Mouse (Mus musculus): ENCODE measurements around the gene Zswim9.
"Not testable (repeated sequence)": the region's sequence is repeated elsewhere in the genome, so short reads cannot be mapped to it uniquely, and the experiment has no call there.

Zswim9 gene

DNA sequence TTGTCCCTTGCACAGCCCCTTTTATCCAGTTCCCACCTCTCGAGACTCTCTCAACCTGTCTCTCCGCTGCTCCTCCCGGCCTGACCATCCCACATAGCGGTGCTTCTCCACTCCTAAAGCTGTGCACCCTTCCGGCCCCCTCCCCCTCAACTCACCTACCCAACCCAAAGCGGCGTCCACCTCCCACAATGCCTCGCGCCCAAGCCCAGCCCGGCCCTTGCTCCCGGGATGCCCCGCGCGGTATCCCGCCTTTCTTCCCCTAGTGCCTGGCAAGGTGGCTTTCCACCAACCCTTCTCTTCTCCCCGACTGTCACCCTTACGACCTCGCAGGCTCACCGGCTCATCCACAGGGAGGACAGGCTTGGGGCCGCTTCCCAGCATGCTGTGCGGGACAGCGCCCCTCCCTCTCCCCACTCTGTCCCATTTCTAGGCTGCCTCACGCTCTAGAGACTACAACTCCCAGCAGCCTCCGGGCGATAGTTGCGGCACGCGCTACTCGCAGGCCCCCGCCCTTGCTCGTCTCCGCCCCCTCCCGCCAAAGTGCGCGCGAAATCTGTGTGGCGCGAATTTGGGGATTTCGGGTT is at the start of gene Zswim9:
Gene Zswim9 (minus strand): TSS at position 414 of the 584 bp plus-strand sequence.
- in situ Hi-C loops (cut with MseI, MboI) = no loop called here

DNA sequence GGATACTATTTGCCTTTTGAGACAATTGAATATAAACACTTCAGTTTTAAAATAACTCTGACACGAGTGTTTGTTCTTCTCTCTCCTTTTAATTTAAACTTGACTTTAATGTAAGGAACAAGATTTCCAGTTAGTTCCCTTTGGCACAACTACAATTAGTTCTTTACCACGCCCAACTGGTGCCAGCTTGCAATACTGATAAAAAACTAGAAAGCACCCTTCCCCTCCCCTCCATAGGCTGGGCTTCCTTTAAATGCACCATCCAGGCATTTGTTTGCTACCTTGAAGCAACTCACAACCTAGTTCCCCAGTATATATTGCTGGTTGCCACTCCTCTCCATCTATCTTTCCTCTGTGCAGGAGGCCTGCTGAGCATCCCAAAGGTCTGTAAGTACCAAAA is 45.8 kb upstream of the Zswim9 start, which contains the start of gene Pla2g4c:
Gene Pla2g4c (plus strand): TSS at position 340 of the 400 bp plus-strand sequence.
- in situ Hi-C loops (cut with MseI, MboI) = no loop called here

DNA sequence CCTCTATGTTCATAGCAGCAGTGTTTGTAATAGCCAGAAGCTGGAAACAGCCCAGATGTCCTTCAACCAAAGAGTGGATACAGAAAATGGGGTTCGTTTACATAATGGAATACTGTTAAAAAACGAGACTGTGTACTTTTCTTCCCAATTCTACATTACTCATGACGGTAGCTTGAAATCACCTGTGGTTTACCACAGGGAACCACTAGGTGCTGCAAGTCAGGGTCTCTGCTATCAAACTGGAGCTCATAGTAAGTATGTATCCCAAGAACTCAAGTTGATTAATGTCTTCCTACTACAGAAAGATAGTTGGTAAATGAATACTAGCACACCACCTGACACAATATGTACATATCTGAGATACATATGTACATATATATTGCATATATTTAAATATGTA is 42.9 kb upstream of the Zswim9 start:
- in situ Hi-C loops (cut with MseI, MboI) = no loop called here

DNA sequence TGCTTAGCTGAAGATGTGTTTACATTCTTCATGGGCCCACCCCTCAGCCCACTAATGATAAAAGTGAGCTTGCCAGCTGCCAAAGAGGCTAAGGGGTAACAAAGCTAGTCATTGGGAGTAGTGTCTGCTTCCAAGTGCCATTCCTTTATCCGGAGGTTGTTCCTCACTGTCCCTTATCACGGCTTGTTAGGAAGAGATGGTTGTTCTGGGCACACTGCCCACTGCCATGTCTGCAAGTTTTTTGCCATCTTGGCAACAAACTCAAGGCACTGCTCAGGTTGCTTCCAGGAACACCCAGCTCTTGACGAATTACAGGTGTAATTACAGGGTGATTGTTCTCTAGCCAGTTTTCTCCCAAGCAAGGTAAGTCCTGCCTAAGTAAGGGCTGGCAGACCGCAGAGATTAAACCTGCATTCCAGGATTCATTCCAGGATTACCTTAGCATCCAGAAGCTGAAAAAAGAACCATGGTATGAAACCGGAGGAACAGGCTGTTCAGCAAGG is 35.6 kb upstream of the Zswim9 start:
- in situ Hi-C loops (cut with MseI, MboI) = no loop called here

DNA sequence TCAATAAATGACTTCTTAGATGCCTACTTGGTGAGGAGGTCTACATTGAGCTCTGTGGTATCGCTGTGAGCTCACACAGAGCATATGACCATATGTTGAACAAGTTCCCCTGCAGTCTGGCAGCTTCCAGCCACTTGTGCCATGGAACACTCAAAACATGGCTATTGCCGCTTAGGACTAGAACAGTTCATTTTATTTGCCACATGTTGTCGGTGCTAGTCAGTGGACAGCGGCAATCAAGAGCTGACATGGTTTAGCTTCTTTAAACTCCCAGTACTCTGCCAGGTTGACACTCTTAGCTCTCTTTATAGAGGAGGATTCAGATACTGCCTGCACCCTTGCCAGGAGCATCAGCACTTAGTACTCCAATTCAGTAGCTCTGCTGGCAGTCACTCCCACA is 32.9 kb upstream of the Zswim9 start:
- in situ Hi-C loops (cut with MseI, MboI) = no loop called here

DNA sequence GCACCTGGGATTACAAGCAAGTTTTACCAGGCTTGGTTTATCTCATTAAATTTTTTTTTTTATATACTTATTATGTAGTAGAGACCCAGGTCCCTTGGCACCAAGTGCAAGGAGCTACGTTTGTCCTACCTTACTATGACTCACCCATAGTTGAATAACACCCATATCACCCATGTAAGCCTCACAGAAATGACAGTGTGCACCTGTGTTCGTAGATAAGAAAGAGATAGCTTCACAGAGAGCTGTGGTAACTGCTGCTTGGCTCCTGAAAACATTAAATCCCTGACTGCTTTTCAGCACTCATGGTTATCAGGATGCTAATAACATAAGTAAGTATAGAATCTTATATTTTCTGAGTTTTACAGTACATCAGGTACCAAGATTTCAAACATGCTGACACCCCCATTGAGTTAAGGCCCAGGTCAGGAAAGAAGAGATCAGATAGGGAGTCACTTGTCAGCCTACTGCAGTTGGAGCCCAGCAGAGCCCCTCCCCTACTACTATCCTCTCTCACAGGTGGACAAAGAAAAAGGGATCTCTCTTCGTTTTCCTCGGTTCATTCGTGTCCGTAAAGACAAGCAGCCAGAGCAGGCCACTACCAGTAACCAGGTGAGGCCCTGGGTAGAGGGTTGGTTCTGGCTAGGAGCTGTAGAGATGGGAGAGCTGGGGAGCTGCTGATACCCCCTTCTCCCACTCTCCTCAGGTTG is 32.1 kb upstream of the Zswim9 start:
- in situ Hi-C loops (cut with MseI, MboI) = no loop called here

DNA sequence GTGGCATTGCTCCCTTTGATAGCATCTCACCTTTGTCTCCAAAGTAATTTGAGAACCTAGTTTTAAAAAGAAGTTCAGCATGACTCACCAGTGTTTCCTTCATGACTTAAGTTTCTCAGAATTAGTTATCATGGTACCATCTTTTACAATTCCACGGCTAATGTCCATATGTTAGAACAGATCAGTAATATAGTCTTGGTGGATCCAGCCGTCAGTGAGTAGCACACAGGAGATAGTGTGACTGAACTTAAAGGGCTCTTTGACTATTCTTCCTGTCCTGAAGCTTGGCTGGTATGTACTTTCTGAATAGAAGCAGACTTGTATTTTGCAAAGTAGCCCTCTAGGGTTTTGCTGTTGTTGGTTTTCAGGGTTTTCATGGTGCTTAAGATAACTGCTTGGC is 30.9 kb upstream of the Zswim9 start:
- in situ Hi-C loops (cut with MseI, MboI) = no loop called here

DNA sequence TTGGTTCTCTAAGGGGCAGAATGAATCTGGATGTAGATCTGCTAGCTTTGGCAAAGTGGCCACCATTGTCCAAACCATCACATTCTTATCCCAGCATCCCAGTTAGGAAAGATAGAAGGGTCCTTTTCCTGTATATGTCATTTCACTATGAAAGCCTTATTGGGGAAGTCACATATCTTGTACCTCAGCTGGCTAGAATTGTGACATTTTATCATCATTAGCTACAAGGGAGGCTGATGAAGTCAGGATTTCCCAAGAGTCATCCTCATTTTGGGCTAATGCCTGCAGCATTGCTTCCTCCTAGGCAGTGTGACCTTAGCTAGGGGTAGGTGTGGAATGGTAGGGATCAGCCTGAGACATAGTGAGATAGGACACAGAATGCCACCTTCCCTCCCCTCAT is 24.9 kb upstream of the Zswim9 start:
- in situ Hi-C loops (cut with MseI, MboI) = no loop called here

DNA sequence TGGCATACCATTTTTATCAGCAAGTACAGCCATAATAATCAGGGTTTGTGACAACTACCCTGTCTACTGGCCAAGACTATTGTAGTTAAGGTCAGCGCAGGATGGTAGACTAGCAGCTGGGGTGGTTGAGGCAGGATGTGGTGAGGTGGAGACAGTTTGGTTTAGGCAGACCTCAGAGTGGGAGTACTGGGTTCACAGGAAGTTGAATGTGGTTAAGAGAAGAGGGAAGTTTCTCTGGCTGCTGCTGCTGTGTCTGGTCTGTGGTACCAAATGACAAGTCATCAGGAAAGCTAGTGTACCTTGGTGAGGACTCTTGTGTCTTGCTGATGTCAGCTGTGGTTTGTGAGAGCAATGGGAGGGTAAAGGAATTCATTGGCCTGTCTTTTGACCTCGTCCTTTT is 24.3 kb upstream of the Zswim9 start:
- in situ Hi-C loops (cut with MseI, MboI) = no loop called here

DNA sequence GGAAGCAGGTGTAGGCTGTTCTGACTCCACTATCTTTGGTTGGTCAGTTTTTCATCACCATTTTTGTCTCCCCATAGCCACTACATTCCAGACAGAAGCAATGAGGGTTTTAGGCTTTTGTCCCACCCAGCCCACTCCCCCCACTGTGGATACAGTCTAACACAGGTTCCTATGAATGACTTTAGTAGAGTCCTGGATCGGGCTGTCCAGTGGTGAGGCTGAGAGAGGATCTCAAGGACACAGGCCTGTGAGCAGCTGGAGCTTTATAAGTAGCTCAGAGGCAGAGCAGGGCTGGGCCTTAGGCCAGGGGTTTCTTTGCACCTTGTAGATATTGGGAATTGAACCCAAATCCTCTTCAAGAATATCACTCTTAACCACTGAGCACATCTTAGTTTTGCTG is 23.1 kb upstream of the Zswim9 start:
- in situ Hi-C loops (cut with MseI, MboI) = no loop called here

DNA sequence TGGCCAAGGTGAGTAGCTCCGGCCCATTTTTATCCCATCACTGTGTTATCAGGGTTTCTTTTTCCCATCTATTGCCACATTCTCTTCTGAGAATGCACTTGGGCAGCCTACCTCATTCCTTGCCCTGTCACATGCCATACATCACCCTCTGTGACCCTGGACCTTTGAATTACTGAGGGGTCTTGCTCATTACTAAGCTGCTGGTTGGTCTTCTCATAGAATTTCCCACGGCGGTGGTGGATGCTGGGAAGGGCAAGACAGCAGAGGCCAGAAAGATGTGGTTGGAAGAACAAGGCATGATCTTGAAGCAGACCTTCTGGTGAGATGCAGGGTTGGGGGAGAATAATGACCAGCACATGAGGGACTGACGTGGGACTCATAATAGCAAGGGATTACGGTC is 20.3 kb upstream of the Zswim9 start:
- in situ Hi-C loops (cut with MseI, MboI) = loop anchor here in 1 of 2 experiments (10.0 kb wide), 1 partner anchor 216 kb away; no protein-coding TSS in a partner anchor

DNA sequence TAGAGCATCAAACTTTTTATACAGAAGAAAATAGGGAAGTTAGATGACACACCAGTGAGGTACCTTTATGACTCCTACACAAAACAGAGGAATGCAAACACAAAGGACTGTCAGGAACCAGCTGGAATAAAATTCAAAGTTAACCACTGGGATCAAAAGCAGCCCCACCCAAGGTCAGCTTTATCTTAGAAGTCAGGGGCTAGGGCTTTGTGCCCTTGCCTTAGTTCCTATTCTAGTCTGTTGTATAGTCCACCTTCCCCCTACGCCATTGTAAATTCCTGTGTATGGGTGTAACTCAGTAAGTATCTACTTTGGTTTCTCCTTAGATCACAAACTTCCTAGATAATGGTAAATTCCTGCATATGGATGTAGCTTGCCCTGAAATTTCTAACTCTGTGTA is 19.1 kb upstream of the Zswim9 start:
- in situ Hi-C loops (cut with MseI, MboI) = loop anchor here in 1 of 2 experiments (10.0 kb wide), 1 partner anchor 217 kb away; no protein-coding TSS in a partner anchor

DNA sequence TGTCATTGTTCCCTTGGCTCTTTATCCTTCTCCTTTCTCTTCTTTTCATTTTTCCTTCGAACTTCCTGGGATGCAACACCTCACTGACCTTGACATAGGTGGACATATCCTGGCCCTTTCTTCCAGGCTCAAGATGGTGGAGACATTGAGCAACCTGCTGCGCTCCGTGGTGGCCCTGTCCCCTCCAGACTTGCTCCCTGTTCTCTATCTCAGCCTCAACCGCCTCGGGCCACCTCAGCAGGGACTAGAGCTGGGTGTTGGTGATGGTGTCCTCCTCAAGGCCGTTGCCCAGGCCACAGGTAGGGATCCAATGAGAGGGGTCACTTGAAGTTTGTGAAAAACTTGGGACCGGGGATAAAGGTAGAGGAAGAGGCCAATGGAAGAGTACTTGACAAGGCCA is 16.7 kb upstream of the Zswim9 start:
- in situ Hi-C loops (cut with MseI, MboI) = loop anchor here in 1 of 2 experiments (10.0 kb wide), 1 partner anchor 220 kb away; no protein-coding TSS in a partner anchor

DNA sequence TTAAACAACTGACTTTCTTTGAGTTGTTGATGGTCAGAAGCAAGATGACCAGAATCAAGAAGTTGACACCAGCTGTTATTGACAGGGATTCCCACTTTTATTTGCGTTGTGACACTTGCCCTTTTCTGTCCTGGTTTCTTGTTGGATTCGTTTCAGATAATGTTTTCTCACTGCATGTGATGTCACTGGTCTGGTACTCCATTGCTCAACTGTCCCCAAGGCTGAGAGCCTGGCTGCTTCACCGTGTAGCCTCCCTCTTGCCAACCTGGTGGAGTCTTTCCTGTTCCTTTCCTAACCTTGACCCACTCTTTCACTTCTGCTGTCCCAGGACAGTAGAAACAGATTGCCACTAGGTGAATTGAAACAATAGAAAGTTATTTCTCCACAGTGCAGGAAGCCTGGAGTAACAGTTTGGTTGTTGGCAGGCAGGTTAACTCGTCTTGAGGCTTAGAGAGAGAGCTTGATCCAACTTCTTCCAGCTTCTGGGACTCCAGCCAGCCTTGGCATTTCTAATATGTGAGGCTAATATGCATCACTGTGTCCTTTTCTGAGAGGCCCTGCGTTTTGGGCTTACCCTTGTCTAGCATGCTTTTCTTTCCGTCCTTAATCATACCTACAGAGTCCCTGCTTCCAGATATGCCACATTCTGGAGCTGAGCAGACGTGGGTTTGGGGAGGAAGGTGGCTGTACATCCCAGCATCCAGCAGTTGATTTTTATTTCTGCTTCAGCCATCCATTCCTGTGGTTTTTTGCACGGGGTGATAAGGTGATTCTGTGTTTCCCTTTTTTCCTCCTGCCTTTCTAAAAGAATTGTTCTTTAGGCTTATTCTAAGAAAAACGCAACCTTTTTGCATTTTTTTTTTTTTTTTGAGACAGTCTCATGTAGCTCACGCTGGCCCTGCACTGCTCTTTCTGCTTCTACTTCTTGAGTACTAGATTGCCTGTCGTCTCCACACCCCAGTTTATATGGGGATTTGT is 15.6 kb upstream of the Zswim9 start:
- in situ Hi-C loops (cut with MseI, MboI) = loop anchor here in 1 of 2 experiments (10.0 kb wide), 1 partner anchor 221 kb away; no protein-coding TSS in a partner anchor

DNA sequence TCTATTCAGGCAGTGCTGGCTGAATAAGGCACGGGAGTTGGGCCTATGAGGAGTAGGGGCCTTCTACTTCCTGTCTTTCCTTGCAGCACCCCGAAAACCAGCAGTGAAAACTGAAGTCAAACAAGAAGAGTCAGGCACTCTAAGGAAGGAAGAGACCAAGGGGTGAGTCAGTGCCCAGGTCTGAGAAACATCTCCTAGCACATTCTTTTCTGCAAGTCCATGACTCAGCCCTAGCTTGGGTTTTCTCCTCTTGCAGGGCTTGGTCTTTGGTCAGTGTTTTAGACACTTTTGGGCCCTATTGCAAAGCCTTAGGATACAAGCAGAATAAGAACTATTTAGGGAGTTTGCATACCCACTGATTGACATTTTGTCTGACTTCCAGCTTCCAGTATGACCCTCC is 12.8 kb upstream of the Zswim9 start:
- in situ Hi-C loops (cut with MseI, MboI) = loop anchor here in 1 of 2 experiments (10.0 kb wide), 1 partner anchor 223 kb away; no protein-coding TSS in a partner anchor

DNA sequence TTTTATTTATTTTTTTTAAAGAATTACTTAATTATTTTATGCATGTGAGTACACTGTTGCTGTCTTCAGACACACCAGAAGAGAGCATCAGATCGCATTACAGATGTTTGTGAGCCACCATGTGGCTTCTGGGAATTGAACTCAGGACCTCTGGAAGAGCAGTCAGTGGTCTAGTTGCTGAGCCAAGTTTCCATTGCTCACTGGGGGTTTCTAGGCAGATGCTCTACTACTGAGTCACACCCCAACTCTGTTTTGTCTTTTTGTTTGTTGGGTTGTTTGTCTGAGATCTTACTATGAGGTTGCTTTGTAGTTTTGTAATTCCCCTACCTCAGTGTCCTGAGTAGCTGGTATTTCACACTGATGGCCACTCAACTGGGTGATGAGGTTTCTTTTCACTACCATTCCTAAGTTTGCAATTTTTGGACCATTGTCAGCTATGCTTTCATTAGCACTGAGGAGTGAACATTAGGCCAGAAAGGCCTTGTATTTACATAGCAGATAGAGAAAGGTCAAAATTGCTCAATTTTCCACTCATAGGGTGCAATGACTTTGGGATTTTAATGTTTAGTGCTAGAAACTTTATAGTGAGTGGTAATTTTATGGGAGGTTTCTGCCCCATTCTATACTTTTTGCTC is 11.6 kb upstream of the Zswim9 start:
- in situ Hi-C loops (cut with MseI, MboI) = loop anchor here in 1 of 2 experiments (10.0 kb wide), 1 partner anchor 225 kb away; no protein-coding TSS in a partner anchor

DNA sequence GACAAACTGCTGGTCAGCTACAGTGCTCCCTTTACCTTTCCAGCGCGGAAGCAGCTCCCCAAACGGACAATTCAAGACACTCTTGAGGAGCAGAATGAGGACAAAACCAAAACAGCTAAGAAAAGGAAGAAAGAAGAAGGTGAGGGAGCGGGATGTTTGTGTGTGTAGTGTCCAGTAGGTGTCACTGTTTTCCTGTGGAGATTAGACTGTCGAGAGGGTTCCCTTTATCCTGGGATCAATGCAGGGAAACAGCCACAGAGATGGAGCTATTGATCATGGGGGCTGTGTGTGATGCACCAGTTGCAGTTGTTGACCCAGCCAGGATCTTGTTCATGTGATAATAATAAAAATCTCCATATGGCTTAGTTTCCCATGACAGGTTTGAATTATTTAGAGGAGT is 10.1 kb upstream of the Zswim9 start:
- in situ Hi-C loops (cut with MseI, MboI) = loop anchor here in 1 of 2 experiments (10.0 kb wide), 2 partner anchors 214 to 226 kb away; no protein-coding TSS in a partner anchor

DNA sequence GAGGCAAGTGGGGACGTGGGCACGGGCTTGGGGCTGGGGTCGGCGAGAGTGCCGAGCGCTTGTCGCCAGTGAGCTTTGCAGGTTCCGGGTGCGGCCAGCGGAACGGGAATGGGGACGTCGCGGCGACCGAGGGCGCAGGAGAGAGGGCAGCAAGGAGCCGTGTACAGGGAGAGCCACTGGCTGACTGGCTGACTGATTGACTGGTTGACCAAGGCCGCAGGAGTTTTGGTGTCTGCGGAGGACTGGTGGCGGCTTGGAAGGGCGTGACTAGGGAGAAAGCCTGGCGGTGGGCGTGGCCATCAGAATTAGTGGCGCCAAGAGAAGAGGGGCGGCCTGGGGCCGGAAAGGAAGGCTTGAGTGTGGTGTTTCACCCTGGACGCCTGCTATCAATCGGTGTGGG is 436 bp upstream of the Zswim9 start:
- in situ Hi-C loops (cut with MseI, MboI) = not testable (repeated sequence)

DNA sequence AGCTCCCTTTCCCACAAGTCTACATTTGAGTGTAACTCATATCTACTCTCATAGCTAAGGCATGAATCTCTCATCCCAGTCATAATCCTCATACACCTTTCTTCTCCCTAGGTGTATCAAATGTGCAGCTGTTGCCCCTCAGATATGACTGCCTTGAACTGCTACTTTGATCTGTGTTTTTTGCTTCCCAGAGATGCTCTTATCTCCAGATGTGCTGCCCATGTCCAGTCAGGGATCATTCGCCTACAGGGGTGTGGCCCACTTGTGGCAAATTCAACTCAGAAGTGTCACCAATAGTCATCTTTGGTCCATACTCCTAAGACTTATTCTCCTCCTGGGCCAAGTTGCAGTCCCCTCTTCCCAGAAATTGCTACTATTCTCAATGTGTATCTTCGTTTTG is 688 bp downstream of the Zswim9 start:
- in situ Hi-C loops (cut with MseI, MboI) = no loop called here

DNA sequence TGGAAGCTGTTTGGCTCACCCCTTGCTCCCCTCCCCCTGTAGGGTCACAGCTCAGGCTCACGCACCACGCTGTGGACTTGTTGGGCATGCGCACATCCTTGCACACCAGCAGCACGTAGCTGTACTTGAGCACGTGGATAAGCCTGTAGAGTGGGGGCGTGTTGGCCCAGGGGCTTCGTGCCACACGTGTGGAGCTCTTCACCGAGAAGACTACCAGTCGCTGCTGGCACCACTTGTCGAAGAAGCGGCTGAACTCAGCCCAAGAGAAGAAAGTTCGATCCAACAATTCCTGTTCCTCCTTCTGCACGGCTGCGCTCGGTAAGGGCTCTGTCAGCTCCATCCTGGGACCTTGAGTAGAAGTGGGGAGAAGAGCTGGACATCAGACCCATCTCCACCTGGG is 1.4 kb downstream of the Zswim9 start, which contains the start of gene Lig1:
Gene Lig1 (plus strand): TSS at position 203 of the 400 bp plus-strand sequence.
- in situ Hi-C loops (cut with MseI, MboI) = no loop called here

DNA sequence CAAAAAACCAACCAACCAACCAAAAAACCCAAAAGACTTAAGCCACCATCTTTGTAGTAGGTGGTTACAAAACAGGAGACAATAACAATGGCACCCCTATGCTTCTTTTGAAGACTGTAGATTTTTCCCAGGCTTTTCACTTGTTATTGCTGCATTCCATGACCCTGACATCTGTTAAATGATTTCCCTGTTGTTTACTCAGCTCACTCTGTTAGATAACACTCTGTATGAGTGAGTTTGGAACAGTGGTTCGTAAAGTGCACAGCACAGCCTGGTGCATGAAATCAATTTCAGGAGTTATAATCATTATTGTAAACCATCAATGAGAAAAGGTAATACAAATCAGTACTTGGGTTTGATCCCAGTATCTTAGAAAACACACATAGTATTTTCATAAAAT is 6.8 kb downstream of the Zswim9 start:
- in situ Hi-C loops (cut with MseI, MboI) = no loop called here

Data from mouse trophoblast stem cell (cell line).